Mouse (Mus musculus): ENCODE results near the gene Got2.

GRCm38 (mm10) chr8:95884491-95884890 is 3.9 kb downstream of the Got2 start:
- TF ChIP-seq CTCF (IDR thresholded peaks at IDR 0.05; ENCODE audit: low read depth) (no peak), EP300 (IDR thresholded peaks at IDR 0.05; ENCODE audit: low read depth) (no peak)
